Mouse (Mus musculus) frontal cortex, adult (tissue): ENCODE data around the gene Magi1.

Experiments
- ATAC-seq: cut with Nextera tagmentation; 2 replicates; pipeline ENCODE4 v1.9.2; 2017; ENCODE audit warnings: mild to moderate bottlenecking, moderate library complexity, mixed read lengths; ENCODE audit not compliant: low TSS enrichment

The Magi1 gene

GRCm38 (mm10) chr6:94200910-94201309 is 82.8 kb downstream of the Magi1 start:
- ATAC-seq = no peak

DNA sequence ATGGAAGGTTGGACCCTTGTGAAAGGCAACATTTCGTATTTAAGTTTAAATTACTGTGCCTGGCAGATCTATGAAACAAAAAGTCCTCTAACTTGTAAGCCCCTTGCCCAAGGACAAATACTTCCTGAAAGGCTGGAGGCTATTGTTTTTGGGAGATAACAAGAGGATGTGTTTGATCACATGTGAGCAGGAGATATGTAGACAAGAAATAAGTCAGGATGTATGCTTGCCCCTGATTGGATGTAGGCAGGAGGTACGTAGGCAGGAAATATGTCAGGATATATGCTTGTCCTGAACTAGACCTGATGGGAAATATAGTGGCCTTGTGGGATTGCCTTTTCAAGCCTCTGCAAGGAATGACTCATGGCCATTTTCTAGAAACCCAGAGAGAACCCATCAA is 84.0 kb downstream of the Magi1 start:
- ATAC-seq = no peak

DNA sequence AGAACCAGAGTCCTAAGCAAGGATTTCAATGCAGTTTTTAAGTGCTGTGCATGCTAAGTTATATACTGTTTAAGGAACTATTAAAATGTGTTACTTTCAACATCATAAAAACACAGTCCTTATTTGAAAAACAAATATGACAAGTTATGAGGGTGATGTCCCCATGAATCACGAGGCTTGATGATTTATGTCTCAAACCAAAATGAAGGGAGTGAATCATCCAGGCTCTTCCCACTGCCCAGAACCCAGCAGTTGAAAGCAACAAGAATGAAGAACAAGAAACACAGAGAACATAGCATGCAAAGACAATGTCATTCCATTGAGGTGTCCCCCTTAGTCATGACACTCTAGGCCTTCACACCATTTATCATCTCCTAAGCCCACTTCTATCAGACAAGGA is 85.9 kb downstream of the Magi1 start:
- no peak for ATAC-seq

GRCm38 (mm10) chr6:94195303-94195911 is 88.3 kb downstream of the Magi1 start:
- no peak for ATAC-seq

DNA sequence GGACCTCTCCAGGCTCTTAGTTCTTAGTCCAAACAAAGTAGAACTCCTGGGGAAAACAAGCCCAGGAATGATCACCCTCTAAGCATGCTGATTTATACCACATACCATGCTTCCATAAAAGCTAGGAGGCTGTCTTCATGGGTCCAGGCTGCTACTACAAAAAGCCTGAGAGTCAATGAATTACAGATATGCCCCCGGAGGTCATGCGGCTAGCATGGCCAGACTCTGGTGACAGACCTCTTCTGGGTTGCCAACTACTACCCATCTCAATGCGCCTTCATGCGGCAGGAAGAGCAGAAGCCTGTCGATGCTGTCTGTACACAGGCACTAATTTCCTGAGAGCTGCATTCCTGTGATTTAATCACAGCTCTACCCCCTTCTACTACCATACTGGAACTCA is 92.9 kb downstream of the Magi1 start:
- ATAC-seq = no peak

GRCm38 (mm10) chr6:94189379-94189778 is 94.3 kb downstream of the Magi1 start:
- no peak for ATAC-seq

DNA sequence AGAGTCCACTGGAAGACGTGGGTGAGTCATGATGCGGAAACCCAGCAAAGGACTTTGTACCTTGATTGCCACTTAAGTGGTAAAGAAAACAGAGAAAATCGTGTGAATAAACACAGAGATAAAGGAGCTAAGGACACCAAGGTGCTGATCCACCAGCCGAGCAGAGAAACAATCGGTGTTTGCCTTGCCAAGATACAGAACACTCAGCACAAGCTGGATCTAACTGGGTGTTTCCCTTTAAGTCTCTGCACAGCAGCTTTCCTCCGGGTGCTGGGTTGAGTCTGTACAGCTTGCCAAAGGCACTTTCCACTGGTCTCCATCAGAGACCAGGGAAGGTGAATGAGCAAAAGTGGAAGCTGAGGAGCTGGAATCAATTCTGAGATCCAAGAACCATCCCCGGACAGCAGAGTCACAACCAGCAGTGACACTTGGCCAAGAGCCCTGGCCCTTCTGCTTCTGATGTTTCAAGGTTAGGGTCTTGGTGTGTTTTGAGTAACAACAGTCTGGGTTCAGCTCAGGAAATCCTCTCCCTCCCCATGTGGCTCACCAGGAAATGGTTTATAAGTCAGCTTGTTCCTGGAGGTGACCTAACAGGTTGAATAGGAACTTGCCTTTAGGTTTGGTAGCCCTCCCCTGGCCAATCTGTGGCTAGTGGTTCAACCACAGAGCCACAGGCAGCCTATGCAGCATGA is 96.9 kb downstream of the Magi1 start:
- ATAC-seq = peak; percentile 47

GRCm38 (mm10) chr6:94184268-94184667 is 99.4 kb downstream of the Magi1 start:
- ATAC-seq = no peak

- ATAC-seq = peak; percentile 50; the same call in 1 of the 2 replicates
These were observed 100.3 kb downstream of the Magi1 start for GRCm38 (mm10) chr6:94183354-94183851.

DNA sequence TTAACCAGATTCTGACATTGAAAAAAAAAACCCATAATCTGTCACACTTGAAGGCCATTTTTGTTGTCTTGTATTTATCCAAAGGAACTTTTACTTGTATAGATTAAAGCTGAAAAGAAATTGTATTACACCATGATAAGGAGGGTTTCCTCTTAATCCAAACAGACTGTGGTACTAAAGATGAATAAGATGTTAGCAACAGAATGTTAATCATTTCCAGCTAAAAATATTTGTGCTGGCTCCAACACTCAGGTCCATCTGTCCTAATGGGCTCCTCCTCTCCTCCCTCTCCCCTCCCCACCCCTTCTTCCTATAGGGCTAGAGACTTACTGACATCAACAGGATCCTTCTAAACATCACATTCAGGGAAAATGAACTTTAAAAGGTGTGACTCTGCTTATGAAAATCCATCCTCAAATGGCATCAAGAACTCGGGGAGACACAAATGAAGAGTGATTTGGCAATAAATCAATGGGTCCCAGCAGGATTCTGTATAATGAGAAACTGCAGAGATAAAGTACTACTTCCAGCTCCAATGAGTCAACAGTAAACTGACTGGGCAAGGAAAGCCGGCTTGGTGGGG is 102.0 kb downstream of the Magi1 start:
- ATAC-seq = no peak

DNA sequence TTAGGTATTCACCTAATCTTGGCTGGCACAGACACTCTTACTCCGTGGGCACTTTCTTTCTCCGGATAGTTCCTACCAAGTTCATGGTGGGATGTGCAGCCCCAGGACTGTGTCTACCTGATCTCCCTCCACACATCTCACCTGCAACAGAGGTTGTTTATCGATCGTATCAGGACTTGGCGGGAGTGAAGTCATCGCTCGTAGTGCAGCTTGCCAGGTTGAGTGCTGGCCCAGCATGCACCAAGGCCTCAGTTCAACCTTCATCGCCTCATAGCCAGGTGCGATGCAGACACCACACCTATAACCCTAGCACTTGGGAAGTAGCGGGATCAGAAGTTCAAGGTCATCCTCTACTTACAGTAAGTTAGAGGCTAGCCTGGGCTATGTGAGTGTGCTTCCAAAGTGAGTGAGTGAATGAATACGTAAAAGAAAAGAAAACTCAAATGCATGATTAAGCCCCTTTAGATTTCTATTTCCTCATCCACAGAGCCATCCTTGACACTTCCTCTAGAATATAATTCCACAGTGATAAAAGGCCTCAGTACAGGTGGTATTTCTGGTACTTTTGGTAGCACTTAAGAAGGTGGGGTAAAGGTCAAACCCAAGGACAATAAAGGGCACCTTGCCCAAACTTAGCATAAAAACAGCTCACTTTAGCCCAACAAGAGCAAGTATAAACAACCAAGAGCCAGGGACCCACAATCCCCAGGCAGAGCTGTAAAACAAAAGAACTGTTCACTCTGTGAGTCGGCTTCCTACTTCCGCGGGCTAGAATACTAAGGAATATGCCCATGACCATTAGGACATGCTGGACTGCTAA is 103.2 kb downstream of the Magi1 start:
- ATAC-seq = no peak

GRCm38 (mm10) chr6:94177559-94177958 is 106.2 kb downstream of the Magi1 start:
- no peak for ATAC-seq

DNA sequence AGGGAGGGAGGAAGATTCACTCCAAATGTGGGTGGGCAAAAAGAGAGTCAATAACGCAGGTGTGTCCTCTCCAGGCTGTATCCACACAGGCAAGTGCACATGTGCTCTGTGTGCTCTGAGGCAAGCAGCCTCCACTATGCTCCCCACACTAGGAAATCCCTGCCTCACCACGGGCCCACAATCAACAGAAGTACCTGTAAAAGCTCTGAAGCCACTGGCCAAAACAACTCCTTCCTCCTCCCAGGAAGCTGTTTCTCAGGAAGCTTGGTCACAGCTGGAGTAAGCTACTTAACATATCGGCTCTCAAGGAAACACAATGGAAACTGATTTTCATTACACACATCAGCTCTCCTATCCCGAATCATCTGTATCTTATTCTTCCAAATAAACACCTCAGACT is 107.0 kb downstream of the Magi1 start:
- no peak for ATAC-seq

- ATAC-seq = no peak
These were observed 112.5 kb downstream of the Magi1 start for GRCm38 (mm10) chr6:94171250-94171649.

GRCm38 (mm10) chr6:94169581-94170194 is 114.0 kb downstream of the Magi1 start:
- no peak for ATAC-seq

GRCm38 (mm10) chr6:94165951-94166350 is 117.8 kb downstream of the Magi1 start:
- ATAC-seq = no peak

DNA sequence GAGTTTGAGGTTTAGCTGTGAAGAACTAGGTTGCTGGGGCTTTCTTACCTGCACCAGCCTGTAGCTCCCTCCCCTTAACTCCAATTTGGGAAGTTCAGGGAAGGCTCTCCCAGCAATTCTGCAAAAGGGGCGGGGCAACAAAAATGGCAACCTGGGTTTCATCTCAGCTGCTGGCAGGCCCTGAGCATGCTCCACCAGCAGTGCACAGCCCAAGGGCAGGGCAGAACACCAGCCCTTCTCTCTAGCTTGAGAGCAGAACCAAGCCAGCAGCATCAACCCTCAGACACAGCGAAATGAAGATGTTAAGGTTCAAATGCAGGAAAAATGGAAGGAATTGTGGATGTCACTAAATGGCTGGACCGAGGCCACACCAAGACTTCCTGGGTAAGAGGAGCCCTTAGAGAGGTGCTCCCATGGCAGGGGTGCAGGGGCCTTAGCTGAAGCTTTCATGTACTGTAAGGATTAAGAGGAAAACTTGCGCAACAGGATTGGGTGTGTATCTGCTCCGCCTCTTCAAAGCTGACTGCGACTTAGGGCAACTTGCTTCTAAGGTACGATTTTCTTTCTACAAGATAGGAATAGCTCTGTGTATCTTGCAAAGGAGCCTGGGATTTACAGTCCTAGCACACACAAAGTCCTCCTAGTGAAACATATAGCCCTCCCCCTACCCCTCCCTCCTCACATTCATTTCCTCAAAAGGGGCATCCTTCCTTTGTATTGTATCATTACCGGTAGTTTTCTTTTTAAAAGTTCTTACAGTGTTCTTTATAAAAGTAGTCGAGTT is 118.8 kb downstream of the Magi1 start:
- ATAC-seq = no peak

GRCm38 (mm10) chr6:94163325-94163995 is 120.3 kb downstream of the Magi1 start:
- peak; percentile 85 for ATAC-seq

DNA sequence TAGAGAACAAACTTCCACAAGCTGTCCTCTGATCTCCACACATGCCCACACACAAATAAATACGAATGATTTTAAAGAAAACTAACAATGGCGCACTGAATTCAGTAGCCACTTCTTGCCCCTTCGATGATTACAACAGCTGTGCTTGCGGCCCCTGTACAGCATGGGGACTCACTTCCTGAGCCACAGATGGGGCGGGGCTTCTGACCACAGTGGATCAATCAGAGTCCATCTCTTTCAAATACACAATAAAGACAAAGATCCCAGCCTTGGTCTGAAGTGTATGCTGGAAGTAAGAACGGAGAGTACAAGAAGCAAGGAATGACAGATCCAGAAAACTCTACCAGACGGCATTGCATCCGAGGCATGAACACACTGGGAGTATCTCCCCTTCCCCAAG is 120.8 kb downstream of the Magi1 start:
- ATAC-seq = 0 out of 2 replicates have a peak, but pooled peaks have one; percentile 9

GRCm38 (mm10) chr6:94159256-94159655 is 124.5 kb downstream of the Magi1 start:
- ATAC-seq = 0 out of 2 replicates have a peak, but pooled peaks have one; percentile 35
